Mouse (Mus musculus) adrenal gland, postnatal 25 days (tissue): ENCODE measurements around the gene Gm3629. TPM values are rescaled to one million over a fixed set of nuclear protein-coding genes. Genes with fewer than 3 reads are reported as not detected.
"Not testable (repeated sequence)": the region's sequence is repeated elsewhere in the genome, so short reads cannot be mapped to it uniquely, and the experiment has no call there.

Experiments
- DNase-seq: peaks from one replicate; pipeline ENCODE4 v3.0.0; 2021; ENCODE audit warnings: mixed read lengths
- long read RNA-seq: library from polyadenylated mRNA; stranded (forward); transcript quantifications from one replicate; pipeline ENCODE4 v2.0.0, GENCODE M21; 2021
- total RNA-seq: library from RNA; stranded (reverse); gene quantifications from 2 replicates; pipeline ENCODE4 v1.2.3, GENCODE M21; 2021

The Gm3629 gene
- not detected in 2 replicates for total RNA-seq
- long read RNA-seq, result 0 reads

DNA sequence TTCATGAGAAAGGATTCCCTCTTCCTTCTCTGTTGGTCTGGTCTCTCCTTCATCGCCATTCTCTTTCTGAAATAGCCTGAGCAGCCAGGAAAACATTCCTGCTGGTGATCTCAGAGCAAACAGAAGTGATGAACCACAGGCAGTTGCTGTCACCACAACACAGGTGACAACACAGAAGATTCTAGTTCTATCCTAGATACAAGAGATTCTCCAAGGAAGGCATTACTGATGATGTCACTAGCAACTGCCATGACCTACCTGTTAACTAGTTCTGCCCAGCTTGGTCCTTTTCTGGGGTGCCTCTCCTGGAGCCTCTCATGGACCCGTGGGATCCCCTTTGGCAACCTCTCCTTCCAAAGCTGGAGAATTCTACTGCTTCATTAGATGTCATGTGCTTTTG is at the start of gene Gm3629:
TSS of gene Gm3629 (minus strand) at position 101 of the 400 bp plus-strand sequence.
- not testable (repeated sequence) for DNase-seq

DNA sequence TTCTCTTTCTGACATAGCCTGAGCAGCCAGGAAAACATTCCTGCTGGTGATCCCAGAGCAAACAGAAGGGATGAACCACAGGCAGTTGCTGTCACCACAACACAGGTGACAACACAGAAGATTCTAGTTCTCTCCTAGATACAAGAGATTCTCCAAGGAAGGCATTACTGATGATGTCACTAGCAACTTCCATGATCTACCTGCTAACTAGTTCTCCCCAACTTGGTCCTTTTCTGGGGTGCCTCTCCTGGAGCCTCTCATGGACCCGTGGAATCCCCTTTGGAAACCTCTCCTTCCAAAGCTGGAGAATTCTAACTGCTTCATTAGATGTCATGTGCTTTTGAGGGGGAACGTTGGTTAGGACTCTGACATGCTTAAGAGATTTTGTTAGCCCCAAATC is 31.9 kb upstream of the Gm3629 start, which contains the start of gene Gm3460:
TSS of gene Gm3460 (minus strand) at position 101 of the 400 bp plus-strand sequence.
- not testable (repeated sequence) for DNase-seq

DNA sequence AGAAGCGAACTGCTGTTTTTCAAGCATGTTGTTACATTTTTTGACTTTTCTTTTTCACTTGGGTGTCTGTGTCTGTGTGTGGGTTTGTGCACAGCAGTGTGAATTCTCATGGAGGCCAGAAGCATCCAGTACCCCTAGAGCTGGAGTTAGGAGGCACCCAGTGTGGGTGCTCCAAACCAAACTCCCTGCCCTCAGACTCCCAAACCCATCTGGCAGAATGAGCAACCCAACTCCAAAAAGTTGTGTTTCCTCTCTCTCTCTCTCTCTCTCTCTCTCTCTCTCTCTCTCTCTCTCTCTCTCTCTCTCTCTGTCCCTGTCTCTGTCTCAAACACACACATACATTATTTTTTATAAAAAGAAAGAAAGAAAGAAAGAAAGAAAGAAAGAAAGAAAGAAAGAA is 16.0 kb upstream of the Gm3629 start:
- DNase-seq, result peak; percentile 0

DNA sequence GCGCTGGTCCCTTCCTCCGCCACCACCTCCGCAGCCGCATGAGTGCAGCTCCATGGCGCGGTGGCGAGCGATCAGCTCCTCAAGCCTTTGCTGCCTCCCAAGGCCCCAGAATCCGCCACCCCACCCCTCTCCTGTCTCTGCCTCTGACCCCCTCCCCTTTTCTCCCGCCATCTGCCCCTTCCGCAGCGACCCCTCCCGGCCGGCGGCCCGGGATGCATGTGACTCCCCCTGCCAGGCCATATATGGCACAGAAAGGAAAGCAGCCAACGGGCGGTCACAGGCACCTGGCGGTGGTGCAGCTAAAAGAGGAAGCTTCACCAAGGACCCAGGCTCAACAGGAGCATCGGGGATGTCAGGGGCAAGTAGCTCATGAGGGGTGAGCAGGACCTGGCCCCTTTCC is 14.6 kb upstream of the Gm3629 start:
- peak; percentile 0 for DNase-seq

DNA sequence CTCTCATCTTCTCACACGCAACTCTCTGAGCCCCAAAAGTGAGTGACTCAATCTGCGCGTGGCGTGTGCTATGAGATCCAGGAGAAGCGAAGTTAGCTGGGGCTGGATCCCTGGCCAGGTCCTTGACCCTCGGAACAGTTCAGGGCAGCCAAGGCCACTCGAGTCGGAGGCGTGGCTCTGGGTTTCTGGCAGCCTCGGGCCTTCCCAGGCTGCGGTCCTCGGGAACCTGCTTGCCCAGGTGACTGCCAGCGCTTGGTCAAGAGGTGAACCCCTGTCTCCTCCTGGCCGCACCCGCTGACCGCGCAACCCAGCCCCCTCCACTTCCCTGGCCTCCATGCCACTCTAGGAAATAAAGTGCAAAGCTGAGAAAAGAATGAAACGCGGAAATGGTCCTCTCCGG is 14.1 kb upstream of the Gm3629 start:
- DNase-seq, result not testable (repeated sequence)

DNA sequence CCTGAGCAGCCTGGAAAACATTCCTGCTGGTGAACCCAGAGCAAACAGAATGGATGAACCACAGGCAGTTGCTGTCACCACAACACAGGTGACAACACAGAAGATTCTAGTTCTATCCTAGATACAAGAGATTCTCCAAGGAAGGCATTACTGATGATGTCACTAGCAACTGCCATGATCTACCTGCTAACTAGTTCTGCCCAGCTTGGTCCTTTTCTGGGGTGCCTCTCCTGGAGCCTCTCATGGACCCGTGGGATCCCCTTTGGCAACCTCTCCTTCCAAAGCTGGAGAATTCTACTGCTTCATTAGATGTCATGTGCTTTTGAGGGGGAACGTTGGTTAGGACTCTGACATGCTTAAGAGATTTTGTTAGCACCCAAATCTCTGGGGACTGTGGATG is 53.2 kb downstream of the Gm3629 start, which contains the start of gene Gm8356:
TSS of gene Gm8356 (minus strand) at position 101 of the 400 bp plus-strand sequence.
- not testable (repeated sequence) for DNase-seq

Other genes with a start within 250 kb of the Gm3629 start
- gene Gm3618, start 246.9 kb downstream of the Gm3629 start, total RNA-seq, result not detected in 2 replicates
- not detected in 2 replicates for gene Gm16440, start 200.3 kb downstream of the Gm3629 start, total RNA-seq
- gene Gm3591, start 178.1 kb downstream of the Gm3629 start, total RNA-seq, result not detected in 2 replicates
- not detected in 2 replicates for gene Gm3594, start 146.0 kb downstream of the Gm3629 start, total RNA-seq
- not detected in 2 replicates for gene Gm8356, start 53.3 kb downstream of the Gm3629 start, total RNA-seq
- not detected in 2 replicates for gene Gm3460, start 31.8 kb upstream of the Gm3629 start, total RNA-seq
- not detected in 2 replicates for gene Gm10251, start 93.6 kb upstream of the Gm3629 start, total RNA-seq
- not detected in 2 replicates for gene Gm8050, start 129.6 kb upstream of the Gm3629 start, total RNA-seq
- 0.39 TPM in 1 of 2 replicates, not detected in the other for gene Gm3636, start 151.7 kb upstream of the Gm3629 start, total RNA-seq
- not detected in 2 replicates for gene Gm8362, start 183.8 kb upstream of the Gm3629 start, total RNA-seq
- not detected in 2 replicates for gene Gm3642, start 249.7 kb upstream of the Gm3629 start, total RNA-seq